Mouse (Mus musculus): Measurements from ENCODE around the gene Dnajb12.

- TF ChIP-seq CTCF (IDR thresholded peaks at IDR 0.05) (no peak), EP300 (IDR thresholded peaks at IDR 0.05; ENCODE audit: insufficient read depth, low read depth, low read length) (no peak), POLR2A (IDR thresholded peaks at IDR 0.05; ENCODE audit: insufficient read depth, low read depth, low read length) (no peak)
Measured at GRCm38 (mm10) chr10:59848079-59848877, 31.1 kb upstream of the Dnajb12 start.

All from heart, adult 2 months (tissue).